Mouse (Mus musculus): ENCODE data around the gene Cacng4. TPM values are rescaled to one million over a fixed set of nuclear protein-coding genes. Genes with fewer than 3 reads are reported as not detected.

The Cacng4 gene
- polyA plus RNA-seq (2015; fragmentation: Nextera tagmentation; extraction: Ambion mirVana): 4.3 and 13.0 TPM in 2 replicates

GRCm38 (mm10) chr11:107794547-107795269 lies at the start of gene Cacng4:
Cacng4 (minus strand) TSS chr11:107794557.

DNA sequence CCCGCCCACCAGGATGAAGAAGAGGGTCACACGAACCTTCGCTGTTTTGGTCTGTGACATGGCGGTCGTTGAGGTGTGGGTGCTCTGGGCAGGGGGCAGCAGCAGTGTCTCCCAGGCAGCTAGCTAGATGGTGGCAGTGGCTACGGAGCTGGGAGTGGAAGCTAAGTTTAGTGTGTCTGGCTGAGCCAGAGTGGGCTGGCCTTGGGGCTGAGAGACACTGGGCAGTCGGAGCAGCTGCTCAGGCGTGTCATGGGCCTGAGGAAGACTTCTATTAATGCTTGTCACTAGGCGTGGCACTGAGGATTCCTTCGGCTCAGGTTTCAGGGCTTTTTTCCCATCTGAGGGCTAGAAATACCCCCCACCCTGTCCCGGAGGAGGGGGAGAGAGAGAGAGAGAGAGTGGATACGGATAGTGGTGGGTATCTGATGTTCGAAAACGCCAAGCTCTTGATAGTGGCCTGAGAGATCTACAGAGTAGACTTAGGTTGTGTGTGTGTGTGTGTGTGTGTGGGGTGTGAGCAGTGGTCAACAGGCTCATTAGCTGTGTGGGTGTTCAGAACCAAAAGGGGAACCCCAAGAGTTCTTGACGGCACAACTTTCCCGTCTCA lies 77.9 kb downstream of the Cacng4 start, which contains the start of gene Cacng1:
Gene Cacng1, minus strand, starts transcription at position 191 of the 607 bp plus-strand sequence.

Other genes with a start within 250 kb of the Cacng4 start
- 7.3 and 9.0 TPM in 2 replicates for gene Helz, start 246.6 kb downstream of the Cacng4 start, polyA plus RNA-seq (2015; fragmentation: Nextera tagmentation; extraction: Ambion mirVana)
- gene Cacng1, start 78.0 kb downstream of the Cacng4 start, polyA plus RNA-seq (2015; fragmentation: Nextera tagmentation; extraction: Ambion mirVana): 1.1 and 3.3 TPM in 2 replicates
- gene Cacng5, start 120.5 kb upstream of the Cacng4 start, polyA plus RNA-seq (2015; fragmentation: Nextera tagmentation; extraction: Ambion mirVana): 4.1 and 11.5 TPM in 2 replicates

All from adrenal gland, postnatal 0 days (tissue).